Mouse (Mus musculus) thymus, postnatal 4 days (tissue): ENCODE measurements around the gene Clec16a.

Source experiments
- DNase-seq: peaks from one replicate; pipeline ENCODE4 v3.0.0; 2021

Clec16a gene

GRCm38 (mm10) chr16:10536323-10536722, 8.8 kb upstream of the Clec16a start:
- DNase-seq: no peak

GRCm38 (mm10) chr16:10536961-10537360, 8.2 kb upstream of the Clec16a start:
- DNase-seq: no peak

DNA sequence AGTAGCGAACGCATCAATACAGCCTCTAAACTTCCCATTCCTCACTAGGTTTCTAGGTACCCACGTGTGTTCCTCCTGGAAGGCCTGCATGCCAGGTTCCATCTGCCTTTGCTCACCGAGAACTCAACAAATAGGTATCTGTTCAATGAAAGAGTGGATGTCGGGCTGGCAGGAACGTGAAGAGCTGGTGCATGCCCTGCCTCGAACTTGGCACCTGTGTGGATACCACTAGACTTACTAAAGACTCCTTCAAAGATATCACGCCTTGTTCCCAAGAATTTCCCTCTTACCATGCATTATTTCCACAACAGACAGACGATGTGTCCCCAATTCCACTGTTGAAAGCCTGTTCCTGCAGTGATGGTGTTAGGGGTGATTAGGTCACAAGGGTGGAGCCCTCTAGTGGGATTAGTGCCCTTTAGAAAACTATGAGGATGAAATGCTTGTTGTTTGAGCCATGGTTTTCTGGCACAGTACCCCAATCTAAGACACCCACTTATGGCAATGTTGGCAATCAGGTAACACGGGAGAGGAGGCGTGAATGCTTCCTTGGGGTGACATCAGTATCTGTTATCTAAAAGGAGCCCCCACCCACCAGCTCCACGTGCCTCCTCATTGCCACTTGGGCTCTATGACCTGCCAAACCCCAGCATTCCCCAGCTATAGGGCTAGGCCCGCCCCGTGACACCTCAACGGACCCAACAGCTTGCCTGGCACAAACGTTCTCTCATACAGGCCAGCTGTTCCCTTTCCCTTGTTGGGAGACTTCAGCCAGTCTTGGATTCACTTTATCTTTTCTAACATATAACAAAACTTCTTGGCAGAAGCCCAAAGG, 4.2 kb upstream of the Clec16a start:
- no peak for DNase-seq

- no peak for DNase-seq
Observed at GRCm38 (mm10) chr16:10541598-10541930, 3.6 kb upstream of the Clec16a start.

- DNase-seq: no peak
Observed at GRCm38 (mm10) chr16:10542266-10542665, 2.9 kb upstream of the Clec16a start.

DNA sequence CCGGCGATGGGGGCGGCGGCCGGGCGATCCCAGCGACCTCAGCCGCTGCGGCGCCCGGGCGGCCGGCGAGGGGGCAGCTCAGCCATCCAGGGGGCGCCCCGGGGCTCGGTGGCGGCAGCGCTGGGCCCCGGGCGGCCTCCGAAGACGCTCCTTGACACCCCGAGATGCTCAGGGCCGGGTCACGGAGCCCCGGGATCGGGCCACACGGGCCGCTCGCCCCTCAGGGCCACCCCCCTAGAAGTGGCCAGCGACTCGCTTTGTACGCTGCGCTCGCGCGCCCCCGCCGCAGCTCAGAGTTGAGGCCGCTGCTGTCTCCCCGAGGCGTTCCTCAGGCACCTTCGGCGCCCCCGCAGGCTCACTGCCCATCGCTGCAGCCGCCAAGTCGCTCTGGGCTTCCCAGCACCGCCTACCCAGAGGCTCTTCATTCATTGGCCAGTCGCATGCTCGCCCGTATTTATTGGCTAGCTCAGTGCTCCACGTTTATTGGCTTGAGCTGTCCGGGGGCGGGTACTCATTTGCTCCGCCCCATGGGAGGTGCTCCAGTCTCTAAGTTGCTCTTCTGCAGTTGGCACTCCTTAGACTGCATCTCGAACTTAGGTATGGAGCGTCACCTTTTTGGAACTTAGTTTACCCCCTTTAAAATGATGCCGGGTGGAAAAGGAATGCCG, 2.3 kb upstream of the Clec16a start, which contains the start of gene Dexi:
Gene Dexi, minus strand, starts transcription at position 357 of the 668 bp plus-strand sequence.
- DNase-seq: peak; percentile 91

DNA sequence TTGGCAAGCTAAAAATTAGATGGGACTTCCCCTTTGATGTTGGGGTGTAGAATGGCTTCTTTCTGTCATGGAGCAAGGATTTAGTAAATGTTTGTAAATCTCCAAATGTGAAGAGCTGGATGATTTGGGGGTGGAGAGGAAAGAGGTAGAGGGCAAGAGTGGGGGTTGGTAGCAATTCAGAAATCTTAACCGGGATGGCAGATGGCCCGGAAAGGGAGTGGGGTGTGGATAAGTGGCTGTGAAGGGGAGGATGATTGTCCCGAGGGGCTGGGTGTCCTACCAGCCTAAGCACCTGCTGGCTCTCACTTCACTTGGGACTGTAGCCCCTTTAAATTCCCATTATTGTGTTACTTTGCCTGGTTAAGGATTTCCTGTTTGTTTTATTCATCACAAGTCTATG, 1.7 kb downstream of the Clec16a start:
- no peak for DNase-seq

- DNase-seq: no peak
Observed at GRCm38 (mm10) chr16:10548938-10549337, 3.8 kb downstream of the Clec16a start.

DNA sequence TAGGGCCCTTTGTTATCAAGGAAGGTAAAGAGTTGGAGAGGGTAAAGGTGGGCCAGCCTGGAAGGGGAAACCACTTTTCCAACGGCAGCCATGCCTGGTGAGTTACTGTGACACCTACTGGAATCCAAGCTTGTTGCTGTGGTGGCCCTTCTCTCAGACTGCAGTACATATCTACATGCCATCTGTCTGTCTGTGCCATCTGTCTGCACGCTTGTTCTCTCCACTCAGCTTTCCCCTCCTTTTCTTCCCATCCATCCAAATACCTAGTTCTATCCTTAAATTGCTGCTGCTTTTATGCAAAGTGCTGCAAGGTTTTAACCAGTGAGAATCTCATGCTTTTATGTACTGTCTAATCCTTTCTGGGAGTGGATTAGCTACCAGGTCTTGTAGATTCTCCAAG, 4.5 kb downstream of the Clec16a start:
- no peak for DNase-seq

DNA sequence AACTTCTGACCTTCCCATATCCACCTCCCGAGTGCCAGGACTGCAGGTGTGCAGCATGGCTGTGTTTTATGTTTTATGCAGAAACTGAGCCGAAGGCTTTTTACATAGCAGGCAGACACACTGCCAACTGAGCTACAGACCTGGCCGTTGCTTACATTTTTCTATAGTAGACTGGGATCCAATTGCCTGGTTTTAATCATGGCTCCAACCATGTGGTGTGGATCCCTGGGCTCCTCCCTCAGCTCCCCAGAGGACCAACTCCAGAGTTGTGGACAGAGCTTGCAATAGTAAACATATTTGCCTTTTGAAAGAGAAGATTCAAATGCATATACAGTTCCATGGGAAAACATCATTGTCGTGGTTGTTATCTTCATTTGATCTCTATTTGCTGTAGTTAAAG, 6.5 kb downstream of the Clec16a start:
- DNase-seq: no peak

DNA sequence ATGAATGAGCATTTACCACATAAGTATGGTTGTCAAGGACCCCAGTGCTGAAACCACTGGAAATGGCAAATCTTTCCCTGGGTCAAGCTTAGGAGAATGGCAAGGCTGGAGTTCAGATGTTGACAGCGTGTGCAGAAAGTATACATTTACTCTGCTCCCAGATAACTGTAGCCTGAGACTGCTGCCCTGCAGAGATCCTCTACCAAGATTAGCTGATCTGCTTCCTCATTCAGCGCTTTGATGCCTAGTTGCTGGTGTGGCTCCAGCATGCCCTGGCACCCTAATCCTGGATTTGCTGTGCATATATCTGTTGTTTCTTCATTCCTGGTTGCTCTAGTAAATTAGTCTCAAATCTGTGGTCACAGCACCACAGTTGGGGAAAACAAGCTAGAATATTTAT, 8.7 kb downstream of the Clec16a start:
- DNase-seq: no peak

DNA sequence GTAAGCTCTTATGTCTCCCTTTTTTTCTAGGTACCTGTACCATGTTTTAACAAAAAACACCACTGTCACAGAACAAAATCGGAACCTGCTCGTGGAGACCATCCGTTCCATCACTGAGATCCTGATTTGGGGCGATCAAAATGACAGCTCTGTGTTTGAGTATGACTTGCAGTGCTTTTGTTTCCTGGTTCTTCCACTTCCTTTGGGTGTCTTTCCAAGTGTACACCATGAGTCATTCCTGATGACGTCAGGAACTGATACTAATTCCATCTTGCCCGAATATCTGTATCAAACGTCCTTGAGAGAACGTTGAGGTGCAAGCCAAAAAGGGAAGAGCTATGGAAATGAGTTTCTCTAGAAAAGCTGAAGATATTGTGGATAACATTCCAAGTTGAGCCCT, 14.9 kb downstream of the Clec16a start:
- DNase-seq: no peak

DNA sequence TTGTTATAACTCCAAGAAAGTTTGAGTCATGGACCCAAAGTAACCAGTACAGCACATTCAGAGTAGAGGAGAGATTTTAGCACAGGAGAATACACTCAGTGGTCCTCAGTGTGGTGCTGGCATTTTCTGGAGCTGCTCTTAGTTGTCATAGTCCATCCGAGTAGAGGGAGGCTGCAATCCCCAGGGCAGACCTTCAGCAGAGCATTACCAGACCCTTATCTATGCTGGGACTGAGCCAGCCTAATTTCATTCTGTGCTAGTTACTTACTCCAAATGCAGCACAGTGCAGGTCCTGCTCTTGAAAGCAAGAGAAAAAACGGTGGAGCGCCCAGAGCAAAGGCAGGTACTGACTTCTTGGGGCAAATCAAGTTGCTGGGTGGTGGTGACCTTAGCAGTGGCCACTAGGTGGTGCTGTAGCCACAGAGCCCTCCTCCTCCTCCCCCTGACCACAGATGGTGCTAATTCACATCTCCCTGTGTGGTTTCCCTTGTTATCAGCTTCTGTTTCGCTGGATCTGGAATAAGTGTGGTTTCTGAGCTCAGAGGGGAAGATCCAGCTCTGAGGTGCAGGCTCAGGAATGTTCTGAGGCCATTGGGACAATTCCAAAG, 20.2 kb downstream of the Clec16a start:
- DNase-seq: peak; percentile 88

DNA sequence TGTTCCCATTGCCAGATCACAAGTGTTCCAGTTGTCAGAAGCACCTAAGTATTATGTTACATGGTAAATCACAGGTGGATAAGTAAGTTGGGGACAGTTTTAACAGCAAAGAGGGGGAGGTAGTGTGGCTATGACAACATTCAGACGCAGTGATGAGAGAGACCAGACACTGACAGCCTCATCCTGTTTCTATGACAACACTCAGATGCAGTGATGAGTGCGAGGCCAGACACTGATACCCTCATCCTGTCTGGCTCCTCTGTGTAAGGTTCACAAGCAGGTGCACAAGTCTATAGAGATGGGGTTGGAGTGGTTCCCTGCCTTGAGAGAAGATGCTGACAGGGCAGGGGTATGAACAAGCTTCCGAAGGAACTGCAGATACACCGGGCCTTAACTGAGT, 22.0 kb downstream of the Clec16a start:
- DNase-seq: no peak

GRCm38 (mm10) chr16:10569809-10570395, 24.8 kb downstream of the Clec16a start:
- DNase-seq: peak; percentile 48

GRCm38 (mm10) chr16:10570708-10571107, 25.6 kb downstream of the Clec16a start:
- DNase-seq: peak; percentile 88

- DNase-seq: peak; percentile 40
Observed at GRCm38 (mm10) chr16:10571820-10572219, 26.7 kb downstream of the Clec16a start.

- DNase-seq: no peak
Observed at GRCm38 (mm10) chr16:10574936-10575335, 29.8 kb downstream of the Clec16a start.

- DNase-seq: no peak
Observed at GRCm38 (mm10) chr16:10575915-10576314, 30.8 kb downstream of the Clec16a start.

DNA sequence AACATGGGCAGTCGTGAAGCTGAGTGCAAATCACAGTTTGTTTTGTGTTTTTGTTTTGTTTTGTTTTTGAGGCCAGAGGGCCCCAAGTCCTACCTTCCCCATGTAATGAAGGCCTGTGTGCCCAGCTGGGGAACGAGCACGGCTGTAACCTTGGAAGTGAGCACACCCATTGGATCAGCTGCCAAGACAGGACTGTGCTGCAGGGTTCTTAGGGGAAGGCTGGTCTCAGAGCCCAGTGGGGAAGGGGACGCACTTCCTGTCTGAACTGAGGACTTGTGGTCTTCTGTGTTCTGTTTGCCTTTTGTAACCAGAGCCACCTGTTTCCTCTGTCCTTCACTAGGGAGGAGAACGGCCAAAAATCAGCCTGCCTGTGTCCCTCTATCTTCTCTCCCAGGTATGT, 32.4 kb downstream of the Clec16a start:
- DNase-seq: no peak

GRCm38 (mm10) chr16:10578376-10578775, 33.2 kb downstream of the Clec16a start:
- DNase-seq: no peak

GRCm38 (mm10) chr16:10581234-10581898, 36.2 kb downstream of the Clec16a start:
- no peak for DNase-seq

- peak; percentile 46 for DNase-seq
Observed at GRCm38 (mm10) chr16:10585165-10585564, 40.0 kb downstream of the Clec16a start.
